Mouse (Mus musculus): ENCODE results near the gene Rfx1. TPM values are rescaled to one million over a fixed set of nuclear protein-coding genes. Genes with fewer than 3 reads are reported as not detected.

Gene Rfx1
- polyA plus RNA-seq, 1 experiment, result 45.6 TPM

DNA sequence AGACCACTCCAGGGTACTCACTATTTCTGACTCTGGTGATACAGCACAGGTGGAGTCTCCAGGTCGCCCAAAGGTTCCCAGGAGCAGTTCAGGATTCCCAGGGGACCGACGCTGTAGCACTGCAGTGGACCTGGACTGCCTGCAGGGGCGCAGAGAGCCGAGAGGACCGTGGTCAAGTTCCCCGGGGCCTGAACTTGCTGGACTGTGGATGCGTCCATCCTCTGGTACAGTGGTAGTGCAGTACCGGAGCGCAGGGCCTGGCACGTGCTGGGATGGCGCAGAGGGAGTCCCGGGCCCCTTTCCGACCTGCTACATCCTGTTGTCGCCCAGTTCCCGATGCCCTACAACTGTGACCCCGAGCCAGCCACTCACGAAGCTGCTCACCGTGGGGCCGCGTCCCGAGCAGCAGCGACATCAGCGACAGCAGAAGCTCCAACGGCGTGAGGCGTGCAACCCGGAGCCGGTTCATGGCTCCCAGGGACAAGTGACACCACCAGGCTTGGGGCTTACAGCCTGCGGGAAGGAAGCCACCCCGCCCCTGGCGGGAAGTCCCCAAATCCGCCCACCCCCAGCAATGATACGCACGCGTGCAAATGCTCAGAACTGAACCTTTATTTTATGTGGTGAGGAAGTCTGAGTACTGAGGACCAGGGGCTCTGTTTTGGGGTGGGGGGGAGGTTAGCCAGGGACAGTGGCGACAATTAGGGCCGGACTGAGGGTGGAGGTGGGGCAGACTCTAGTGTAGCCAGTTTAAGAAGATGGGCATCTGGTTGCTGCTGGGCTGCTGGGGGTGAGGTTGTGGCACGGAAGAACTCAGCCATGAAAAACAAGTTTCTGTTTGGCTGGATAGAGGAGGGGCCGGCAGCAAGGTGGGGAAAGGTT is 24.3 kb upstream of the Rfx1 start, which contains the start of gene Il27ra:
Gene Il27ra (minus strand): TSS at position 524 of the 882 bp plus-strand sequence.
- H3K27ac ChIP-seq (ENCODE audit: insufficient read depth, low read length), result peak within 1 kb of the TSS; percentile 91
- H3K27me3 ChIP-seq (ENCODE audit: control insufficient read depth, insufficient read depth, low read length), result no peaks in the 10 kb centered on the region
- peak within 1 kb of the TSS; percentile 93 for H3K4me3 ChIP-seq (ENCODE audit: extremely low read depth, insufficient read depth, insufficient read length)
- TF ChIP-seq POLR2A (IDR thresholded peaks at IDR 0.05; ENCODE audit: low read depth, low read length) (peak; percentile 54), CTCF (IDR thresholded peaks at IDR 0.05; ENCODE audit: extremely low read depth, insufficient read depth, insufficient read length, insufficient replicate concordance) (peak; percentile 64; the same call in 1 of the 2 replicates)
- under 1% methylated on average over 40 of the region's 40 CpGs for WGBS
- peaks cover 9% of the 10 kb centered on the region; the same call in 1 of the 2 replicates for H3K4me1 ChIP-seq (ENCODE audit: control insufficient read depth, insufficient read depth, insufficient read length)
- peak; percentile 35 to 75 for DNase-seq (ENCODE audit: low read depth in 1 of 2, low spot score in 2 of 2)
- peaks cover 7% of the 10 kb centered on the region; the same call in 1 of the 2 replicates for H3K36me3 ChIP-seq (ENCODE audit: control insufficient read depth, insufficient read depth, low read length)

DNA sequence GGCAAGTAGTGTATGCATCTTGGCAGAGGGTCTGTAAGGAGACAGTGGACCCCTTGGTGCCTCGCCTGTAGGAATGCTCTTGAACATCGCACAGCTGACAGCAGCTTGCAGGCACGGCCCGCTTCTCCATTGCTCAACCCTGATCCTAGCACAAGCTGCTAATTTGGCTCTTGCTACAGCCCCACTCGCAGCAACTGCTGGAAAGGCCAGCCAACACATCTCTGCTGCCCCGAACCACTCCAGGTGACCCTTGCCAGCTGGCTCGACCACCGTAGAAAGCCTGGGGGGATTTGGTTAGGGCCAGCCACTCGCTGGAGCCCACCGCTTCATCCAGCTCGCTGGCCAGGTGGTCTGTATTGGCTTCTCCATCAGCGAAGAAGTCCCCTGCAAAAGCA is 23.7 kb upstream of the Rfx1 start:
- WGBS, result 46% methylated on average over 12 of the region's 12 CpGs
- peaks cover 6% of the 10 kb centered on the region; the same call in 1 of the 2 replicates for H3K36me3 ChIP-seq (ENCODE audit: control insufficient read depth, insufficient read depth, low read length)
- H3K27me3 ChIP-seq (ENCODE audit: control insufficient read depth, insufficient read depth, low read length), result no peaks in the 10 kb centered on the region
- peak overlapping the region; percentile 91 for H3K27ac ChIP-seq (ENCODE audit: insufficient read depth, low read length)
- peak overlapping the region; percentile 93 for H3K4me3 ChIP-seq (ENCODE audit: extremely low read depth, insufficient read depth, insufficient read length)
- peaks cover 9% of the 10 kb centered on the region; the same call in 1 of the 2 replicates for H3K4me1 ChIP-seq (ENCODE audit: control insufficient read depth, insufficient read depth, insufficient read length)
- DNase-seq (ENCODE audit: low read depth in 1 of 2, low spot score in 2 of 2), result no peak
- no peak for TF ChIP-seq CTCF (IDR thresholded peaks at IDR 0.05; ENCODE audit: extremely low read depth, insufficient read depth, insufficient read length, insufficient replicate concordance)
- no peak for TF ChIP-seq POLR2A (IDR thresholded peaks at IDR 0.05; ENCODE audit: low read depth, low read length)

DNA sequence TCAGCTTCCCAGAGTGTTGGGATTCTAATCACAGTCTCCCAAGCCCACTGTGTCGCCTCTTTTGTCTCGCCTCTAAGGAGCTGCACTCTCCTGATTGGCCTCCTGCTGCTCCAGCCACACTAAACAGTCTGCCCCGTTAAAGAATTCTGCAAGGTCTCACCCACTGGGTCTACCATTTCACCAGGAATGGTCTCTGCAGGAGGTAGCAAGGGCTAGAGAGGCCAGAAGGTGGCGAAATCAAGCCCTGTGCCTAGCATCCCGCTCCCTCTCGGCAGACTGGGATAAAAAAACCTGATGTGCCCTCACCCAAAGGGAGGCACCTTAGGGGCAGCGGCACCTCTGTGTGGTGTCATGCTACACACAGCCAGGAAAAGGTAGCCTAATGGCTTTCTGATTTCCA is 22.5 kb upstream of the Rfx1 start:
- H3K4me1 ChIP-seq (ENCODE audit: control insufficient read depth, insufficient read depth, insufficient read length), result peaks cover 9% of the 10 kb centered on the region; the same call in 1 of the 2 replicates
- H3K27me3 ChIP-seq (ENCODE audit: control insufficient read depth, insufficient read depth, low read length), result no peaks in the 10 kb centered on the region
- no peak for TF ChIP-seq CTCF (IDR thresholded peaks at IDR 0.05; ENCODE audit: extremely low read depth, insufficient read depth, insufficient read length, insufficient replicate concordance)
- no peak for TF ChIP-seq POLR2A (IDR thresholded peaks at IDR 0.05; ENCODE audit: low read depth, low read length)
- DNase-seq (ENCODE audit: low read depth in 1 of 2, low spot score in 2 of 2), result no peak
- no peak overlapping the region for H3K4me3 ChIP-seq (ENCODE audit: extremely low read depth, insufficient read depth, insufficient read length)
- whole genome bisulfite sequencing, result 88% methylated on average over 7 of the region's 7 CpGs
- H3K36me3 ChIP-seq (ENCODE audit: control insufficient read depth, insufficient read depth, low read length), result peaks cover 4% of the 10 kb centered on the region; the same call in 1 of the 2 replicates
- no peak overlapping the region for H3K27ac ChIP-seq (ENCODE audit: insufficient read depth, low read length)

DNA sequence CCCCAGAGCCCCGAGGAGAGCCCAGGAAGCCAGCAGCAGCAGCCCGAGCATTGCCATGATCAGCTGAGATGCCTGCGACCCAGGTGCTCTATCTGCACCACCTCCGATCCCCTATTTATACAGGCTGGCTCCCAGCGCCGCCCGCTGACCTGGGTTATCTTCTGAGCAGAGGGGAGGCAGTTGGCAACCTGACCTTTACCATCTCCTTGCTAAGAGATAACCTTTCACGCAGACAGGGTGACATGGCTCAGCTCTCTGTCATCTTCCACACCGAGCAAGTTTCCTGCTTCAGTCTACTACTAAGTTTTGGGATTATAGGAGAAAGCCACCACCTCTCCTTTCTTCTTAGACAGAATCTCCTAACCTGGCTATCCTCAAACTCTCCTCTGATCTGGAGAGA is 21.7 kb upstream of the Rfx1 start, which contains the start of gene Rln3:
Gene Rln3 (minus strand): TSS at position 101 of the 400 bp plus-strand sequence.
- no peak within 1 kb of the TSS for H3K27ac ChIP-seq (ENCODE audit: insufficient read depth, low read length)
- no peak for TF ChIP-seq CTCF (IDR thresholded peaks at IDR 0.05; ENCODE audit: extremely low read depth, insufficient read depth, insufficient read length, insufficient replicate concordance)
- TF ChIP-seq POLR2A (IDR thresholded peaks at IDR 0.05; ENCODE audit: low read depth, low read length), result no peak
- H3K4me1 ChIP-seq (ENCODE audit: control insufficient read depth, insufficient read depth, insufficient read length), result peaks cover 9% of the 10 kb centered on the region; the same call in 1 of the 2 replicates
- H3K27me3 ChIP-seq (ENCODE audit: control insufficient read depth, insufficient read depth, low read length), result no peaks in the 10 kb centered on the region
- H3K4me3 ChIP-seq (ENCODE audit: extremely low read depth, insufficient read depth, insufficient read length), result no peak within 1 kb of the TSS
- H3K36me3 ChIP-seq (ENCODE audit: control insufficient read depth, insufficient read depth, low read length), result peaks cover 4% of the 10 kb centered on the region; the same call in 1 of the 2 replicates
- WGBS, result 81% methylated on average over 9 of the region's 9 CpGs
- DNase-seq (ENCODE audit: low read depth in 1 of 2, low spot score in 2 of 2), result no peak

DNA sequence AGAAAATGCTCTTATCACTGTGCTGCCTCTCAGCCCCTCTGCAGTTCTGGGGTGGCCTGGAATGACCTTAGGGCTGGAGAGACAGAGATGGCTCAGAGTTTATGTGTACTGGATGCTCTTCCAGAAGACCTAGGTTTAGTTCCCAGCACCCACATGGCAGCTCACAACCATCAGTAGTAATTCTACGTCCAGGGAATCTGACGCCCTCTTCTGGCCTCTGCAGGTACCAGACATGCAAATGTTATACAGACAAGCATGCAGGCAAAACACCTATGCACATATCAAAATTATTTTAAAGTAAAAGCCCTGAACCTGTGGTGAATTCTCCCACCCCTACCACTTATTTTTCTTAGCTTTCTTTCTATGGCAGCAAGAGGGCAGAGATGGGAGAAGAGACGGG is 20.1 kb upstream of the Rfx1 start:
- WGBS, result 80% methylated on average over 3 of the region's 3 CpGs
- Histone ChIP-seq H3K27me3 (ENCODE audit: control insufficient read depth, insufficient read depth, low read length) (no peaks in the 10 kb centered on the region), H3K36me3 (ENCODE audit: control insufficient read depth, insufficient read depth, low read length) (no peaks in the 10 kb centered on the region), H3K4me3 (ENCODE audit: extremely low read depth, insufficient read depth, insufficient read length) (no peak overlapping the region), H3K27ac (ENCODE audit: insufficient read depth, low read length) (no peak overlapping the region), H3K4me1 (ENCODE audit: control insufficient read depth, insufficient read depth, insufficient read length) (peaks cover 8% of the 10 kb centered on the region; the same call in 1 of the 2 replicates)
- TF ChIP-seq POLR2A (IDR thresholded peaks at IDR 0.05; ENCODE audit: low read depth, low read length), result no peak
- TF ChIP-seq CTCF (IDR thresholded peaks at IDR 0.05; ENCODE audit: extremely low read depth, insufficient read depth, insufficient read length, insufficient replicate concordance), result no peak
- no peak for DNase-seq (ENCODE audit: low read depth in 1 of 2, low spot score in 2 of 2)

DNA sequence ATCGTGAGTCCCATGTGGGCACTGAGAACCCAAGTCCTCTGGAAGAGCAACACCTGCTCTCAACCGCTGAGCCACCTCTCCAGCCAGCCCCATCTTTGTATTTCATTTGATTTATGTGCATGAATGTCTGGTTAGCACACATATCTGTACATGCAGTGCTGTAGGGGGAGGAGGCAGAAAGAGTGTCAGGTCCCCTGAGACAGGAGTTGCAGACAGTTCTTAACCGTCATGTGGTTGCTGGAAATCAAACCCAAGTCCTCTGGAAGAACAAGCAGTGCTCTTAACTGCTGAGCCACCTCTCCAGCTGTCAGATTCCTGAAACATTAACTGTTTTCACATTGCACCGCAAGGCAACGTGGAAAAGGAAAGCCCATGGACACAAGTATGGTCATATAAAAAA is 18.5 kb upstream of the Rfx1 start:
- Histone ChIP-seq H3K27me3 (ENCODE audit: control insufficient read depth, insufficient read depth, low read length) (no peaks in the 10 kb centered on the region), H3K36me3 (ENCODE audit: control insufficient read depth, insufficient read depth, low read length) (no peaks in the 10 kb centered on the region), H3K4me1 (ENCODE audit: control insufficient read depth, insufficient read depth, insufficient read length) (peaks cover under 1% of the 10 kb centered on the region; the same call in 1 of the 2 replicates), H3K4me3 (ENCODE audit: extremely low read depth, insufficient read depth, insufficient read length) (no peak overlapping the region), H3K27ac (ENCODE audit: insufficient read depth, low read length) (no peak overlapping the region)
- 60% methylated on average over 5 of the region's 5 CpGs for WGBS
- no peak for TF ChIP-seq POLR2A (IDR thresholded peaks at IDR 0.05; ENCODE audit: low read depth, low read length)
- TF ChIP-seq CTCF (IDR thresholded peaks at IDR 0.05; ENCODE audit: extremely low read depth, insufficient read depth, insufficient read length, insufficient replicate concordance), result no peak
- DNase-seq (ENCODE audit: low read depth in 1 of 2, low spot score in 2 of 2), result no peak
